Mouse (Mus musculus) stomach, postnatal 0 days (tissue): ENCODE results near the gene Dgki. TPM values are rescaled to one million over a fixed set of nuclear protein-coding genes. Genes with fewer than 3 reads are reported as not detected.

Experiments used
- ATAC-seq: fragments of 200-750 bp; cut with Nextera tagmentation; 2 replicates; pipeline ENCODE4 v1.8.0; 2017; ENCODE audit not compliant: low FRiP score, low TSS enrichment
- DNase-seq: peaks from one replicate; pipeline ENCODE4 v3.0.0-alpha.2; 2016; ENCODE audit warnings: low spot score
- H3K27ac ChIP-seq: fragments of 300-500 bp; sonication (generic); replicated peaks from 2 replicates; pipeline ENCODE4 v1.5.1; 2014; ENCODE audit warnings: mild to moderate bottlenecking, control low read depth
- H3K27me3 ChIP-seq: fragments of 300-500 bp; sonication (generic); 2 replicates; pipeline ENCODE4 v1.6.1; 2014; ENCODE audit warnings: low read length; ENCODE audit not compliant: control insufficient read depth, insufficient read depth
- H3K36me3 ChIP-seq: fragments of 300-500 bp; sonication (generic); 2 replicates; pipeline ENCODE4 v1.6.1; 2014; ENCODE audit warnings: low read length, mixed read lengths; ENCODE audit not compliant: control insufficient read depth, insufficient read depth
- H3K4me1 ChIP-seq: fragments of 300-500 bp; sonication (generic); replicated peaks from 2 replicates; pipeline ENCODE4 v1.6.1; 2014; ENCODE audit warnings: antibody characterized with exemption; ENCODE audit not compliant: control insufficient read depth, insufficient read depth
- H3K4me2 ChIP-seq: fragments of 300-500 bp; sonication (generic); replicated peaks from 2 replicates; pipeline ENCODE4 v1.6.1; 2014; ENCODE audit warnings: low read depth, mild to moderate bottlenecking, control low read depth, moderate library complexity
- H3K4me3 ChIP-seq: fragments of 300-500 bp; sonication (generic); 2 replicates; pipeline ENCODE4 v1.5.1; 2014; ENCODE audit warnings: low read depth, low read length, control low read depth
- H3K9ac ChIP-seq: fragments of 300-500 bp; sonication (generic); 2 replicates; pipeline ENCODE4 v1.6.1; 2014; ENCODE audit warnings: mild to moderate bottlenecking, low read length, control low read depth, mixed read lengths
- H3K9me3 ChIP-seq: fragments of 300-500 bp; sonication (generic); 2 replicates; pipeline ENCODE4 v1.6.1; 2016; ENCODE audit warnings: low read length; ENCODE audit not compliant: control insufficient read depth
- CTCF ChIP-seq: IDR thresholded peaks from 2 replicates; pipeline ENCODE4 v1.5.1; 2016; ENCODE audit warnings: antibody characterized with exemption, low read depth, mild to moderate bottlenecking, moderate library complexity
- EP300 ChIP-seq: optimal IDR thresholded peaks from 2 replicates; pipeline ENCODE3; 2016; ENCODE audit warnings: antibody characterized with exemption
- WGBS: fragments of 180-500 bp; shearing (Covaris S2); extraction: QIAGEN DNeasy Blood & Tissue Kit; methylation state at CpG from one replicate; pipeline ENCODE4 v1.1.7; 2014; 5-methylcytosine and 5-hydroxymethylcytosine counted together
- polyA plus RNA-seq: library from polyadenylated mRNA; unstranded; fragments of >200 nt; fragmentation: Nextera tagmentation; extraction: Ambion mirVana; gene quantifications from 2 replicates; pipeline ENCODE4 v1.2.1, GENCODE M21; 2015

Dgki gene
- polyA plus RNA-seq, 1 experiment from 2014 or later: 0.39 TPM

- no peak for DNase-seq
- Histone ChIP-seq H3K36me3 (no peaks in the 10 kb centered on the region), H3K27ac (no peak overlapping the region), H3K4me3 (no peak overlapping the region), H3K4me1 (no peaks in the 10 kb centered on the region), H3K9ac (no peak overlapping the region), H3K9me3 (no peaks in the 10 kb centered on the region), H3K4me2 (no peak overlapping the region), H3K27me3 (no peaks in the 10 kb centered on the region)
- WGBS: 76% methylated on average over 4 of the region's 4 CpGs
- no peak for ATAC-seq
- no peak for TF ChIP-seq CTCF
- TF ChIP-seq EP300: no peak
Observed at GRCm38 (mm10) chr6:36877399-36877798, 422.6 kb downstream of the Dgki start.

GRCm38 (mm10) chr6:36876426-36876825, 423.6 kb downstream of the Dgki start:
- TF ChIP-seq CTCF: no peak
- TF ChIP-seq EP300: no peak
- DNase-seq: no peak
- H3K4me2 ChIP-seq: no peak overlapping the region
- H3K9ac ChIP-seq: no peak overlapping the region
- 39% methylated on average over 4 of the region's 4 CpGs for WGBS
- H3K36me3 ChIP-seq: no peaks in the 10 kb centered on the region
- no peaks in the 10 kb centered on the region for H3K27me3 ChIP-seq
- no peak overlapping the region for H3K4me3 ChIP-seq
- no peaks in the 10 kb centered on the region for H3K4me1 ChIP-seq
- H3K27ac ChIP-seq: no peak overlapping the region
- no peak for ATAC-seq
- H3K9me3 ChIP-seq: no peaks in the 10 kb centered on the region

GRCm38 (mm10) chr6:36875926-36876325, 424.1 kb downstream of the Dgki start:
- no peaks in the 10 kb centered on the region for H3K27me3 ChIP-seq
- 68% methylated on average over 5 of the region's 5 CpGs for WGBS
- DNase-seq (no peak), ATAC-seq (no peak)
- H3K4me1 ChIP-seq: no peaks in the 10 kb centered on the region
- H3K9me3 ChIP-seq: no peaks in the 10 kb centered on the region
- TF ChIP-seq EP300 (no peak), CTCF (no peak)
- no peak overlapping the region for H3K4me2 ChIP-seq
- H3K4me3 ChIP-seq: no peak overlapping the region
- H3K36me3 ChIP-seq: no peaks in the 10 kb centered on the region
- H3K9ac ChIP-seq: no peak overlapping the region
- H3K27ac ChIP-seq: no peak overlapping the region

GRCm38 (mm10) chr6:36872876-36873275, 427.1 kb downstream of the Dgki start:
- Histone ChIP-seq H3K9ac (no peak overlapping the region), H3K4me3 (no peak overlapping the region), H3K9me3 (no peaks in the 10 kb centered on the region), H3K27me3 (no peaks in the 10 kb centered on the region), H3K4me2 (no peak overlapping the region), H3K36me3 (no peaks in the 10 kb centered on the region), H3K4me1 (no peaks in the 10 kb centered on the region), H3K27ac (no peak overlapping the region)
- 71% methylated on average over 3 of the region's 3 CpGs for WGBS
- no peak for DNase-seq
- ATAC-seq: no peak
- TF ChIP-seq EP300 (no peak), CTCF (no peak)

- WGBS: 42% methylated on average over 4 of the region's 4 CpGs
Observed at GRCm38 (mm10) chr6:36868217-36868616, 431.8 kb downstream of the Dgki start.

GRCm38 (mm10) chr6:36858258-36859041, 441.5 kb downstream of the Dgki start:
- Histone ChIP-seq H3K9me3 (no peaks in the 10 kb centered on the region), H3K27ac (no peak overlapping the region), H3K9ac (no peak overlapping the region), H3K4me2 (no peak overlapping the region), H3K27me3 (no peaks in the 10 kb centered on the region), H3K4me3 (no peak overlapping the region), H3K36me3 (no peaks in the 10 kb centered on the region), H3K4me1 (no peaks in the 10 kb centered on the region)
- ATAC-seq (no peak), DNase-seq (no peak)
- TF ChIP-seq CTCF: no peak
- no peak for TF ChIP-seq EP300
- WGBS: 91% methylated on average over 3 of the region's 3 CpGs

More at GRCm38 (mm10) chr6:36868217-36868616, 431.8 kb downstream of the Dgki start:
- TF ChIP-seq CTCF (no peak), EP300 (no peak)
- H3K27me3 ChIP-seq: no peaks in the 10 kb centered on the region
- H3K36me3 ChIP-seq: no peaks in the 10 kb centered on the region
- no peak overlapping the region for H3K4me3 ChIP-seq
- no peak overlapping the region for H3K4me2 ChIP-seq
- H3K9ac ChIP-seq: no peak overlapping the region
- no peaks in the 10 kb centered on the region for H3K4me1 ChIP-seq
- DNase-seq (no peak), ATAC-seq (no peak)
- H3K9me3 ChIP-seq: no peaks in the 10 kb centered on the region
- no peak overlapping the region for H3K27ac ChIP-seq
